14 mouse cellular contexts compared by ENCODE assay signal in the genomic region with DNA sequence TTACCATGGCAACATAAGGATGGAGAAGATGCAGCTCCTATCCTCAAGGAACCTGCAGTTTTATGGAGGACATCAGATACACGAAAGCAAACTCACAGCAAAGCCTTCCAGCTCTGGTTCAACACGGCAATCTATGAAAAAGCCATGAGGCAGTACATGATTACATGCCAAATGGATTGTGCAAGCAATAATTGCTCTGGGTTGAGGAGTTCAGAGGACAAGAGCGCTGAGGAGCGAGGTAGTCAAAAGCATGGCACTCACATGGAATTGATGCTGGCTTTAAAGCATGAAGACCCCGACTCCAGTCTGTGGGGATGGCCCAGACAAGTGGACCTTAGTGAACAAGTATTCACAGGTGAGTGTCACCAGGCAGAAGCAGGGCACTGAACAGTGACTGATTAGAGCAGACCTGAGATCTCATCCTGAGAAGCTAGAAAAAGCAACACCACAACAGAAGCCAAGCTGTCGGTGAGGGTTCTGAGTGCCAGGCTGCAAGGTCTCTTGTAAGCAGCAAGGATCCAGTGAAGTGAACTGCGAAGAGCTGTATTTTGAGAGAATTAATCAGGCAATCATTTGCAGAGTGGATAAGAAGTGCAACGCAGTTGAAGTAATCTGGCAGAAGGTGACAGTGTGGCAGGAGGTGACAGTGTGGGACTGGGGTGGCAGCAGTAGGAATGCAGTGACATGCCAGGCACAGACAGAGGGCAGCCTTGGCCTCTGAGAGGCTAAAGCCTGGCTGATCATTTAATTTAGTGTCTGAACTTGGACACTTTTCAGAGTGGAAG. TPM values are rescaled to one million over a fixed set of nuclear protein-coding genes. Genes with fewer than 3 reads are reported as not detected.
DNase-seq lines count a peak whose midpoint lies in the region; ATAC-seq and TF ChIP-seq lines count a peak whose summit lies in the region.
"Had no signal": no experiment of that assay in that cellular context is flagged by ENCODE, and none has a peak within 500 bp of the region (broad histone marks: within the 10 kb centered on the region; RNA-seq: fewer than 3 reads in every experiment).

No protein-coding gene starts in this region.

- DNase-seq in midbrain, postnatal 0 days (ENCODE audit: low spot score) = no peak
- DNase-seq in midbrain, embryonic 14.5 days = no peak
- DNase-seq in cerebellum, postnatal 14 days = peak; percentile 65 to 75
- no peak for DNase-seq in spleen, postnatal 36 days (ENCODE audit: low spot score in 2 of 2)
- DNase-seq in thymus, postnatal 14 days = no peak
- DNase-seq in hindbrain, embryonic 10.5 days (ENCODE audit: low spot score) = no peak
- DNase-seq: adrenal gland, postnatal 10 days; kidney, adult 11 months; right cerebral cortex, postnatal 14 days; thymus, postnatal 4 days had no signal

- H3K36me3 ChIP-seq in hindbrain, embryonic 16.5 days (ENCODE audit: control insufficient read depth, insufficient read depth, low read length) = no peaks in the 10 kb centered on the region
- H3K36me3 ChIP-seq in hindbrain, embryonic 13.5 days = no peaks in the 10 kb centered on the region
- H3K36me3 ChIP-seq in midbrain, postnatal 0 days (ENCODE audit: insufficient read depth, low read length) = no peaks in the 10 kb centered on the region
- no peaks in the 10 kb centered on the region for H3K36me3 ChIP-seq in midbrain, embryonic 14.5 days (ENCODE audit: control insufficient read depth, insufficient read depth, low read length)
- H3K36me3 ChIP-seq in hindbrain, embryonic 10.5 days = peaks cover 18% of the 10 kb centered on the region
- H3K36me3 ChIP-seq: embryonic facial prominence, embryonic 12.5 days had no signal

- TF ChIP-seq CTCF in midbrain, postnatal 0 days (IDR thresholded peaks at IDR 0.05) = peak; percentile 60

- ATAC-seq in hindbrain, embryonic 16.5 days = peak; percentile 54
- ATAC-seq in hindbrain, embryonic 13.5 days (ENCODE audit: low FRiP score) = no peak
- no peak for ATAC-seq in midbrain, postnatal 0 days (ENCODE audit: low FRiP score)
- ATAC-seq in midbrain, embryonic 14.5 days (ENCODE audit: low FRiP score, low TSS enrichment) = no peak

- no peak overlapping the region for H3K27ac ChIP-seq in hindbrain, embryonic 16.5 days (ENCODE audit: low read depth, low read length)
- H3K27ac ChIP-seq in hindbrain, embryonic 13.5 days = no peak overlapping the region
- no peak overlapping the region for H3K27ac ChIP-seq in midbrain, postnatal 0 days (ENCODE audit: low read depth, low read length)
- H3K27ac ChIP-seq in midbrain, embryonic 14.5 days (replicated peaks; ENCODE audit: low read depth, low read length) = no peak overlapping the region
- no peak overlapping the region for H3K27ac ChIP-seq in hindbrain, embryonic 10.5 days
- H3K27ac ChIP-seq: embryonic facial prominence, embryonic 12.5 days; neural tube, embryonic 13.5 days had no signal

- no peak overlapping the region for H3K4me2 ChIP-seq in hindbrain, embryonic 16.5 days (ENCODE audit: low read length)
- no peak overlapping the region for H3K4me2 ChIP-seq in hindbrain, embryonic 13.5 days
- H3K4me2 ChIP-seq in midbrain, postnatal 0 days (ENCODE audit: low read depth, low read length, poor library complexity, severe bottlenecking) = no peak overlapping the region
- H3K4me2 ChIP-seq in midbrain, embryonic 14.5 days (ENCODE audit: low read length) = no peak overlapping the region
- H3K4me2 ChIP-seq: embryonic facial prominence, embryonic 12.5 days; neural tube, embryonic 13.5 days had no signal

- WGBS in hindbrain, embryonic 16.5 days = 73% methylated on average over 8 of the region's 8 CpGs
- WGBS in hindbrain, embryonic 13.5 days = 82% methylated on average over 8 of the region's 8 CpGs
- 82% methylated on average over 8 of the region's 8 CpGs for WGBS in midbrain, postnatal 0 days
- WGBS in midbrain, embryonic 14.5 days = 85% methylated on average over 8 of the region's 8 CpGs
- 92% methylated on average over 8 of the region's 8 CpGs for WGBS in hindbrain, embryonic 10.5 days

- no peaks in the 10 kb centered on the region for H3K9me3 ChIP-seq in hindbrain, embryonic 16.5 days (ENCODE audit: control insufficient read depth, low read length)
- no peaks in the 10 kb centered on the region for H3K9me3 ChIP-seq in hindbrain, embryonic 13.5 days
- no peaks in the 10 kb centered on the region for H3K9me3 ChIP-seq in midbrain, postnatal 0 days (ENCODE audit: low read length)
- no peaks in the 10 kb centered on the region for H3K9me3 ChIP-seq in midbrain, embryonic 14.5 days (ENCODE audit: control insufficient read depth, low read length)
- no peaks in the 10 kb centered on the region for H3K9me3 ChIP-seq in hindbrain, embryonic 10.5 days
- H3K9me3 ChIP-seq: embryonic facial prominence, embryonic 12.5 days; neural tube, embryonic 13.5 days had no signal

- no peaks in the 10 kb centered on the region for H3K27me3 ChIP-seq in hindbrain, embryonic 16.5 days (replicated peaks; ENCODE audit: control insufficient read depth, insufficient read depth, low read length)
- H3K27me3 ChIP-seq in hindbrain, embryonic 13.5 days = 0 out of 2 replicates have a peak, but pooled peaks cover 3% of the 10 kb centered on the region
- H3K27me3 ChIP-seq in midbrain, postnatal 0 days (ENCODE audit: insufficient read depth, low read length) = no peaks in the 10 kb centered on the region
- H3K27me3 ChIP-seq in midbrain, embryonic 14.5 days (ENCODE audit: control insufficient read depth, insufficient read depth, low read length) = no peaks in the 10 kb centered on the region
- H3K27me3 ChIP-seq in hindbrain, embryonic 10.5 days (ENCODE audit: insufficient read depth, poor library complexity, severe bottlenecking) = no peaks in the 10 kb centered on the region
- H3K27me3 ChIP-seq: embryonic facial prominence, embryonic 12.5 days had no signal

- no peak overlapping the region for H3K4me3 ChIP-seq in hindbrain, embryonic 16.5 days (ENCODE audit: low read length)
- H3K4me3 ChIP-seq in hindbrain, embryonic 13.5 days = no peak overlapping the region
- H3K4me3 ChIP-seq in midbrain, postnatal 0 days (ENCODE audit: low read depth, low read length) = no peak overlapping the region
- H3K4me3 ChIP-seq in midbrain, embryonic 14.5 days (replicated peaks; ENCODE audit: low read depth, low read length) = no peak overlapping the region
- H3K4me3 ChIP-seq in hindbrain, embryonic 10.5 days = no peak overlapping the region
- H3K4me3 ChIP-seq: embryonic facial prominence, embryonic 12.5 days; neural tube, embryonic 13.5 days had no signal

- no peak overlapping the region for H3K9ac ChIP-seq in hindbrain, embryonic 16.5 days (ENCODE audit: low read depth, low read length)
- H3K9ac ChIP-seq in hindbrain, embryonic 13.5 days = no peak overlapping the region
- H3K9ac ChIP-seq in midbrain, postnatal 0 days (replicated peaks; ENCODE audit: low read length, poor library complexity, severe bottlenecking) = no peak overlapping the region
- no peak overlapping the region for H3K9ac ChIP-seq in midbrain, embryonic 14.5 days (replicated peaks; ENCODE audit: low read length)
- H3K9ac ChIP-seq: embryonic facial prominence, embryonic 12.5 days; neural tube, embryonic 13.5 days had no signal

- peaks cover 26% of the 10 kb centered on the region for H3K4me1 ChIP-seq in hindbrain, embryonic 16.5 days (ENCODE audit: control insufficient read depth, insufficient read depth, low read depth, low read length)
- peaks cover 44% of the 10 kb centered on the region for H3K4me1 ChIP-seq in hindbrain, embryonic 13.5 days (replicated peaks)
- H3K4me1 ChIP-seq in midbrain, postnatal 0 days (ENCODE audit: insufficient read depth, low read length) = peaks cover 6% of the 10 kb centered on the region; the same call in 1 of the 2 replicates
- H3K4me1 ChIP-seq in midbrain, embryonic 14.5 days (ENCODE audit: control insufficient read depth, insufficient read depth, low read length) = peaks cover 10% of the 10 kb centered on the region; the same call in 1 of the 2 replicates
- H3K4me1 ChIP-seq in hindbrain, embryonic 10.5 days (replicated peaks) = peaks cover 41% of the 10 kb centered on the region

RNA-seq across cellular contexts. Expression of a gene that starts 22.3 kb away (rescaled TPM):
- 32.2 and 38.8 TPM in 2 replicates for polyA plus RNA-seq in hindbrain, embryonic 16.5 days (2015; fragmentation: Nextera tagmentation; extraction: Ambion mirVana)
- 39.5 and 44.7 TPM in 2 replicates for polyA plus RNA-seq in hindbrain, embryonic 13.5 days (2015; fragmentation: Nextera tagmentation; extraction: Ambion mirVana)
- total RNA-seq in midbrain, postnatal 0 days (2014; rRNA removed) = 25.6 and 26.6 TPM in 2 replicates
- polyA plus RNA-seq in midbrain, postnatal 0 days (2015; fragmentation: Nextera tagmentation; extraction: Ambion mirVana) = 23.5 and 23.6 TPM in 2 replicates
- 18.4 and 19.6 TPM in 2 replicates for polyA plus RNA-seq in midbrain, embryonic 14.5 days (2014; fragmentation: Nextera tagmentation; extraction: Ambion mirVana)
- 35.0 and 40.3 TPM in 2 replicates for polyA plus RNA-seq in hindbrain, embryonic 10.5 days (2016; fragmentation: Nextera tagmentation; extraction: Ambion mirVana)

Comparison
In these comparisons a context has a peak if more than half of its experiments do, and no peak if none do; other contexts are left out.
1. DNase-seq: peak in cerebellum, postnatal 14 days (2 of 2); none in midbrain, postnatal 0 days (single experiment), midbrain, embryonic 14.5 days (single experiment), spleen, postnatal 36 days (0 of 2), thymus, postnatal 14 days (single experiment) and hindbrain, embryonic 10.5 days (single experiment).